Comparison of ENCODE assay signal across 23 mouse cellular contexts in genomic region chr10:43769026-43769425, GRCm38 (mm10).
DNase-seq lines count a peak whose midpoint lies in the region; ATAC-seq and TF ChIP-seq lines count a peak whose summit lies in the region.
"Had no signal": no experiment of that assay in that cellular context is flagged by ENCODE, and none has a peak within 500 bp of the region (broad histone marks: within the 10 kb centered on the region; RNA-seq: fewer than 3 reads in every experiment).

No protein-coding gene starts in this region.

- H3K4me2 ChIP-seq in liver, embryonic 11.5 days: no peak overlapping the region
- H3K4me2 ChIP-seq in liver, embryonic 12.5 days: no peak overlapping the region
- no peak overlapping the region for H3K4me2 ChIP-seq in intestine, embryonic 15.5 days (replicated peaks)
- H3K4me2 ChIP-seq in intestine, embryonic 16.5 days (ENCODE audit: low read depth, low read length): no peak overlapping the region
- H3K4me2 ChIP-seq in stomach, postnatal 0 days (replicated peaks; ENCODE audit: low read depth): no peak overlapping the region
- H3K4me2 ChIP-seq in forebrain, embryonic 16.5 days (ENCODE audit: low read length): no peak overlapping the region
- H3K4me2 ChIP-seq: embryonic facial prominence, embryonic 13.5 days; embryonic facial prominence, embryonic 15.5 days; forebrain, embryonic 12.5 days; forebrain, embryonic 15.5 days had no signal

- H3K27me3 ChIP-seq in liver, embryonic 11.5 days (replicated peaks; ENCODE audit: control insufficient read depth, insufficient read depth, low read length): no peaks in the 10 kb centered on the region
- H3K27me3 ChIP-seq in liver, embryonic 12.5 days (replicated peaks): no peaks in the 10 kb centered on the region
- H3K27me3 ChIP-seq in intestine, embryonic 15.5 days (replicated peaks): no peaks in the 10 kb centered on the region
- no peaks in the 10 kb centered on the region for H3K27me3 ChIP-seq in intestine, embryonic 16.5 days (replicated peaks; ENCODE audit: control insufficient read depth, insufficient read depth, low read length)
- H3K27me3 ChIP-seq in stomach, postnatal 0 days (ENCODE audit: control insufficient read depth, insufficient read depth, low read length): no peaks in the 10 kb centered on the region
- H3K27me3 ChIP-seq in forebrain, embryonic 16.5 days (replicated peaks; ENCODE audit: control insufficient read depth, insufficient read depth, low read length): no peaks in the 10 kb centered on the region
- H3K27me3 ChIP-seq: embryonic facial prominence, embryonic 13.5 days; embryonic facial prominence, embryonic 15.5 days; forebrain, embryonic 12.5 days; forebrain, embryonic 15.5 days had no signal

- no peak for TF ChIP-seq CTCF in stomach, postnatal 0 days (IDR thresholded peaks at IDR 0.05; ENCODE audit: low read depth)

- H3K27ac ChIP-seq in liver, embryonic 11.5 days (ENCODE audit: low read depth, low read length): no peak overlapping the region
- no peak overlapping the region for H3K27ac ChIP-seq in liver, embryonic 12.5 days
- no peak overlapping the region for H3K27ac ChIP-seq in intestine, embryonic 15.5 days
- no peak overlapping the region for H3K27ac ChIP-seq in intestine, embryonic 16.5 days (ENCODE audit: low read length)
- no peak overlapping the region for H3K27ac ChIP-seq in stomach, postnatal 0 days (replicated peaks)
- no peak overlapping the region for H3K27ac ChIP-seq in forebrain, embryonic 16.5 days (ENCODE audit: low read length)
- H3K27ac ChIP-seq: embryonic facial prominence, embryonic 13.5 days; embryonic facial prominence, embryonic 15.5 days; forebrain, embryonic 10.5 days; forebrain, embryonic 12.5 days; forebrain, embryonic 15.5 days had no signal

- no peaks in the 10 kb centered on the region for H3K36me3 ChIP-seq in liver, embryonic 11.5 days (ENCODE audit: control insufficient read depth, insufficient read depth, low read length)
- H3K36me3 ChIP-seq in liver, embryonic 12.5 days: no peaks in the 10 kb centered on the region
- H3K36me3 ChIP-seq in intestine, embryonic 15.5 days: no peaks in the 10 kb centered on the region
- H3K36me3 ChIP-seq in intestine, embryonic 16.5 days (ENCODE audit: control insufficient read depth, insufficient read depth, low read length): no peaks in the 10 kb centered on the region
- H3K36me3 ChIP-seq in stomach, postnatal 0 days (ENCODE audit: control insufficient read depth, insufficient read depth, low read length): no peaks in the 10 kb centered on the region
- H3K36me3 ChIP-seq in forebrain, embryonic 16.5 days (ENCODE audit: control insufficient read depth, insufficient read depth): no peaks in the 10 kb centered on the region
- H3K36me3 ChIP-seq: embryonic facial prominence, embryonic 13.5 days; embryonic facial prominence, embryonic 15.5 days; forebrain, embryonic 10.5 days; forebrain, embryonic 12.5 days; forebrain, embryonic 15.5 days had no signal

- peaks cover 12% of the 10 kb centered on the region for H3K4me1 ChIP-seq in liver, embryonic 11.5 days (replicated peaks; ENCODE audit: control insufficient read depth, insufficient read depth, low read length)
- H3K4me1 ChIP-seq in liver, embryonic 12.5 days: peaks cover 24% of the 10 kb centered on the region
- H3K4me1 ChIP-seq in intestine, embryonic 15.5 days (replicated peaks): no peaks in the 10 kb centered on the region
- H3K4me1 ChIP-seq in intestine, embryonic 16.5 days (ENCODE audit: control insufficient read depth, insufficient read depth, low read length): no peaks in the 10 kb centered on the region
- no peaks in the 10 kb centered on the region for H3K4me1 ChIP-seq in stomach, postnatal 0 days (replicated peaks; ENCODE audit: control insufficient read depth, insufficient read depth)
- H3K4me1 ChIP-seq in forebrain, embryonic 16.5 days (replicated peaks; ENCODE audit: control insufficient read depth, insufficient read depth, low read length): no peaks in the 10 kb centered on the region
- H3K4me1 ChIP-seq: embryonic facial prominence, embryonic 13.5 days; forebrain, embryonic 10.5 days; forebrain, embryonic 12.5 days; forebrain, embryonic 15.5 days had no signal

- H3K4me3 ChIP-seq in liver, embryonic 11.5 days (ENCODE audit: low read depth, low read length): no peak overlapping the region
- H3K4me3 ChIP-seq in liver, embryonic 12.5 days: no peak overlapping the region
- H3K4me3 ChIP-seq in intestine, embryonic 15.5 days (replicated peaks): no peak overlapping the region
- H3K4me3 ChIP-seq in intestine, embryonic 16.5 days (ENCODE audit: low read length): no peak overlapping the region
- no peak overlapping the region for H3K4me3 ChIP-seq in stomach, postnatal 0 days (ENCODE audit: low read depth, low read length)
- H3K4me3 ChIP-seq in forebrain, embryonic 16.5 days (replicated peaks; ENCODE audit: low read length): no peak overlapping the region
- H3K4me3 ChIP-seq: embryonic facial prominence, embryonic 13.5 days; embryonic facial prominence, embryonic 15.5 days; erythroblast, embryonic 14.5 days; forebrain, embryonic 10.5 days; forebrain, embryonic 12.5 days; forebrain, embryonic 15.5 days had no signal

- no peak for TF ChIP-seq EP300 in stomach, postnatal 0 days (optimal IDR thresholded peaks at IDR 0.05)

- H3K9me3 ChIP-seq in liver, embryonic 11.5 days (ENCODE audit: control insufficient read depth, low read length): no peaks in the 10 kb centered on the region
- no peaks in the 10 kb centered on the region for H3K9me3 ChIP-seq in liver, embryonic 12.5 days (replicated peaks)
- no peaks in the 10 kb centered on the region for H3K9me3 ChIP-seq in intestine, embryonic 15.5 days
- no peaks in the 10 kb centered on the region for H3K9me3 ChIP-seq in intestine, embryonic 16.5 days (ENCODE audit: control insufficient read depth, low read length)
- H3K9me3 ChIP-seq in stomach, postnatal 0 days (ENCODE audit: control insufficient read depth, low read length): no peaks in the 10 kb centered on the region
- no peaks in the 10 kb centered on the region for H3K9me3 ChIP-seq in forebrain, embryonic 16.5 days (ENCODE audit: control insufficient read depth, low read length)
- H3K9me3 ChIP-seq: embryonic facial prominence, embryonic 13.5 days; embryonic facial prominence, embryonic 15.5 days; forebrain, embryonic 10.5 days; forebrain, embryonic 12.5 days; forebrain, embryonic 15.5 days had no signal

- WGBS in liver, embryonic 11.5 days: 68% methylated on average over 3 of the region's 3 CpGs
- 73% methylated on average over 3 of the region's 3 CpGs for WGBS in liver, embryonic 12.5 days (ENCODE audit: insufficient replicate concordance)
- 49% methylated on average over 3 of the region's 3 CpGs for WGBS in intestine, embryonic 15.5 days
- 59% methylated on average over 3 of the region's 3 CpGs for WGBS in intestine, embryonic 16.5 days
- 57% methylated on average over 3 of the region's 3 CpGs for WGBS in stomach, postnatal 0 days
- WGBS in forebrain, embryonic 16.5 days: 78% methylated on average over 3 of the region's 3 CpGs

- ATAC-seq in liver, embryonic 11.5 days (replicated peaks; ENCODE audit: low FRiP score): no peak
- ATAC-seq in liver, embryonic 12.5 days: no peak
- ATAC-seq in intestine, embryonic 15.5 days: peak; percentile 70; the same call in 1 of the 2 replicates
- ATAC-seq in intestine, embryonic 16.5 days: peak; percentile 70
- ATAC-seq in stomach, postnatal 0 days (ENCODE audit: low FRiP score, low TSS enrichment): no peak
- no peak for ATAC-seq in forebrain, embryonic 16.5 days
- ATAC-seq: forebrain, embryonic 15.5 days had no signal

- peak; percentile 27 for DNase-seq in liver, embryonic 11.5 days (ENCODE audit: low spot score)
- peak; percentile 5 for DNase-seq in stomach, postnatal 0 days (ENCODE audit: low spot score)
- no peak for DNase-seq in spleen, postnatal 36 days (ENCODE audit: low spot score in 2 of 2)
- DNase-seq: adrenal gland, adult 2 months; adrenal gland, postnatal 10 days; adrenal gland, postnatal 25 days; cerebellum, adult 11 months; cerebellum, adult 18-20 months; cerebellum, adult 8-10 months; cerebellum, adult 9-11 months; cerebellum, postnatal 14 days; cerebellum, postnatal 36 days; embryo, embryonic 11 days had no signal

- H3K9ac ChIP-seq in liver, embryonic 11.5 days (ENCODE audit: low read depth, low read length): no peak overlapping the region
- H3K9ac ChIP-seq in liver, embryonic 12.5 days: no peak overlapping the region
- no peak overlapping the region for H3K9ac ChIP-seq in intestine, embryonic 15.5 days
- H3K9ac ChIP-seq in intestine, embryonic 16.5 days (ENCODE audit: low read depth, low read length): no peak overlapping the region
- no peak overlapping the region for H3K9ac ChIP-seq in stomach, postnatal 0 days (ENCODE audit: low read length)
- H3K9ac ChIP-seq in forebrain, embryonic 16.5 days (replicated peaks; ENCODE audit: low read depth, low read length): no peak overlapping the region
- H3K9ac ChIP-seq: embryonic facial prominence, embryonic 13.5 days; embryonic facial prominence, embryonic 15.5 days; forebrain, embryonic 12.5 days; forebrain, embryonic 15.5 days had no signal

Comparison
In these comparisons a context has a peak if more than half of its experiments do, and no peak if none do; other contexts are left out.
1. ATAC-seq: peak in intestine, embryonic 15.5 days (single experiment) and intestine, embryonic 16.5 days (single experiment); none in liver, embryonic 11.5 days (single experiment), liver, embryonic 12.5 days (single experiment), stomach, postnatal 0 days (single experiment) and forebrain, embryonic 16.5 days (single experiment).
2. DNase-seq: peak in liver, embryonic 11.5 days (single experiment) and stomach, postnatal 0 days (single experiment); none in spleen, postnatal 36 days (0 of 2).